In genomic region chr11:46062993-46063731, GRCm38 (mm10) we compare ENCODE assay signal across 8 mouse cellular contexts. TPM values are rescaled to one million over a fixed set of nuclear protein-coding genes. Genes with fewer than 3 reads are reported as not detected.
DNase-seq lines count a peak whose midpoint lies in the region; ATAC-seq and TF ChIP-seq lines count a peak whose summit lies in the region.

No protein-coding gene starts in this region.

- peaks cover 9% of the 10 kb centered on the region; the same call in 1 of the 2 replicates for H3K36me3 ChIP-seq in hindbrain, embryonic 10.5 days
- H3K36me3 ChIP-seq in hindbrain, embryonic 12.5 days = peaks cover 7% of the 10 kb centered on the region; the same call in 1 of the 2 replicates
- peaks cover 58% of the 10 kb centered on the region for H3K36me3 ChIP-seq in E14TG2a.4 (ENCODE audit: insufficient read depth, low read length)

- no peak for ATAC-seq in hindbrain, embryonic 12.5 days (ENCODE audit: low FRiP score)

- no peak overlapping the region for H3K4me2 ChIP-seq in hindbrain, embryonic 12.5 days (replicated peaks)

- H3K27me3 ChIP-seq in hindbrain, embryonic 10.5 days (ENCODE audit: insufficient read depth, poor library complexity, severe bottlenecking) = no peaks in the 10 kb centered on the region
- H3K27me3 ChIP-seq in hindbrain, embryonic 12.5 days = no peaks in the 10 kb centered on the region
- no peaks in the 10 kb centered on the region for H3K27me3 ChIP-seq in E14TG2a.4 (ENCODE audit: insufficient read depth, low read length)

- H3K4me3 ChIP-seq in hindbrain, embryonic 10.5 days = no peak overlapping the region
- no peak overlapping the region for H3K4me3 ChIP-seq in hindbrain, embryonic 12.5 days
- peak overlapping the region; percentile 54 for H3K4me3 ChIP-seq in E14TG2a.4 (replicated peaks; ENCODE audit: low read length)
- H3K4me3 ChIP-seq in lung, adult 2 months (replicated peaks; ENCODE audit: extremely low read depth, low read depth, low read length) = no peak overlapping the region

- H3K27ac ChIP-seq in hindbrain, embryonic 10.5 days = peak overlapping the region; percentile 26; the same call in 1 of the 2 replicates
- no peak overlapping the region for H3K27ac ChIP-seq in hindbrain, embryonic 12.5 days

- no peak for DNase-seq in hindbrain, embryonic 10.5 days (ENCODE audit: low spot score)
- DNase-seq in heart, adult 8-10 months (ENCODE audit: low spot score) = peak; percentile 79
- DNase-seq in lung, adult 2 months = peak; percentile 52
- no peak for DNase-seq in Muller cell, postnatal 12 days (ENCODE audit: inconsistent ontology term)
- no peak for DNase-seq in embryo, embryonic 10 days (ENCODE audit: low spot score)
- DNase-seq in thymus, postnatal 25 days = no peak

- TF ChIP-seq CTCF in E14TG2a.4 (conservative IDR thresholded peaks at IDR 0.05; ENCODE audit: low read length) = no peak
- peak; percentile 58 for TF ChIP-seq CTCF in lung, adult 2 months (IDR thresholded peaks at IDR 0.05; ENCODE audit: insufficient read depth, low read length)

- 67% methylated on average over 9 of the region's 9 CpGs for WGBS in hindbrain, embryonic 10.5 days
- 60% methylated on average over 9 of the region's 9 CpGs for WGBS in hindbrain, embryonic 12.5 days
- WGBS in lung, adult 2 months = 19% methylated on average over 9 of the region's 9 CpGs

- no peaks in the 10 kb centered on the region for H3K9me3 ChIP-seq in hindbrain, embryonic 10.5 days
- no peaks in the 10 kb centered on the region for H3K9me3 ChIP-seq in hindbrain, embryonic 12.5 days (replicated peaks)
- 0 out of 2 replicates have a peak, but pooled peaks cover 8% of the 10 kb centered on the region for H3K9me3 ChIP-seq in E14TG2a.4 (ENCODE audit: low read length)

- no peak for TF ChIP-seq POLR2A in lung, adult 2 months (IDR thresholded peaks at IDR 0.05; ENCODE audit: borderline replicate concordance, extremely low read depth, low read depth, low read length)

- no peak overlapping the region for H3K9ac ChIP-seq in hindbrain, embryonic 12.5 days

- H3K4me1 ChIP-seq in hindbrain, embryonic 10.5 days (replicated peaks) = peaks cover 28% of the 10 kb centered on the region
- H3K4me1 ChIP-seq in hindbrain, embryonic 12.5 days = peaks cover 8% of the 10 kb centered on the region
- H3K4me1 ChIP-seq in E14TG2a.4 (replicated peaks; ENCODE audit: low read depth, low read length) = peaks cover 90% of the 10 kb centered on the region
- peaks cover 27% of the 10 kb centered on the region for H3K4me1 ChIP-seq in lung, adult 2 months (ENCODE audit: control insufficient read depth, insufficient read depth, low read length)

RNA-seq across cellular contexts. Expression of gene Adam19, which starts 7.4 kb away (rescaled TPM):
- 12.9 and 14.0 TPM in 2 replicates for polyA plus RNA-seq in hindbrain, embryonic 10.5 days (2016; fragmentation: Nextera tagmentation; extraction: Ambion mirVana)
- polyA plus RNA-seq in hindbrain, embryonic 12.5 days (2016; fragmentation: Nextera tagmentation; extraction: Ambion mirVana) = 17.3 and 18.4 TPM in 2 replicates
- total RNA-seq in heart, adult 8-10 months (2022) = 10 to 100 TPM; 17.7 to 42.4 (median 24.0) TPM
- polyA plus RNA-seq in lung, adult 2 months (2012; rRNA removed) = 24.3 and 29.4 TPM in 2 replicates

RNA-seq across cellular contexts. Expression of gene Gm12166, which starts 11.0 kb away (rescaled TPM):
- polyA plus RNA-seq in hindbrain, embryonic 10.5 days (2016; fragmentation: Nextera tagmentation; extraction: Ambion mirVana) = 2.6 and 4.0 TPM in 2 replicates
- polyA plus RNA-seq in hindbrain, embryonic 12.5 days (2016; fragmentation: Nextera tagmentation; extraction: Ambion mirVana) = 2.7 and 5.6 TPM in 2 replicates
- 1 to 10 TPM in 2 of 4 experiments, under 1 TPM in 2; 0.43 to 1.3 (median 0.96) TPM for total RNA-seq in heart, adult 8-10 months (2022)
- 16.8 and 19.8 TPM in 2 replicates for polyA plus RNA-seq in lung, adult 2 months (2012; rRNA removed)

Comparison
In these comparisons a context has a peak if more than half of its experiments do, and no peak if none do; other contexts are left out.
1. DNase-seq: peak in heart, adult 8-10 months (single experiment) and lung, adult 2 months (single experiment); none in hindbrain, embryonic 10.5 days (single experiment), Muller cell, postnatal 12 days (single experiment), embryo, embryonic 10 days (single experiment) and thymus, postnatal 25 days (single experiment).